Mouse (Mus musculus) stomach, embryonic 15.5 days (tissue): ENCODE measurements around the gene Col23a1. TPM values are rescaled to one million over a fixed set of nuclear protein-coding genes. Genes with fewer than 3 reads are reported as not detected.

ENCODE experiments used
- ATAC-seq: fragments of 200-750 bp; cut with Nextera tagmentation; 2 replicates; pipeline ENCODE4 v1.8.0; 2017; ENCODE audit warnings: low read depth, moderate number of reproducible peaks, moderate TSS enrichment; ENCODE audit not compliant: insufficient read depth, low FRiP score
- H3K27ac ChIP-seq: fragments of 300-500 bp; sonication (generic); 2 replicates; pipeline ENCODE4 v1.5.1; 2015; ENCODE audit warnings: mild to moderate bottlenecking, inconsistent platforms
- H3K27me3 ChIP-seq: fragments of 300-500 bp; sonication (generic); replicated peaks from 2 replicates; pipeline ENCODE4 v1.6.1; 2015; ENCODE audit warnings: inconsistent platforms
- H3K36me3 ChIP-seq: fragments of 300-500 bp; sonication (generic); 2 replicates; pipeline ENCODE4 v1.6.1; 2015; ENCODE audit warnings: inconsistent platforms
- H3K4me1 ChIP-seq: fragments of 300-500 bp; sonication (generic); 2 replicates; pipeline ENCODE4 v1.6.1; 2015; ENCODE audit warnings: inconsistent platforms
- H3K4me2 ChIP-seq: fragments of 300-500 bp; sonication (generic); 2 replicates; pipeline ENCODE4 v1.6.1; 2015; ENCODE audit warnings: mild to moderate bottlenecking, inconsistent platforms
- H3K4me3 ChIP-seq: fragments of 300-500 bp; sonication (generic); replicated peaks from 2 replicates; pipeline ENCODE4 v1.5.1; 2015; ENCODE audit warnings: inconsistent platforms
- H3K9ac ChIP-seq: fragments of 300-500 bp; sonication (generic); 2 replicates; pipeline ENCODE4 v1.6.1; 2015; ENCODE audit warnings: inconsistent platforms
- H3K9me3 ChIP-seq: fragments of 300-500 bp; sonication (generic); 2 replicates; pipeline ENCODE4 v1.6.1; 2016; ENCODE audit warnings: inconsistent platforms
- WGBS: fragments of 180-500 bp; shearing (Covaris S2); methylation state at CpG from one replicate; pipeline ENCODE4 v1.1.7; 2015; 5-methylcytosine and 5-hydroxymethylcytosine counted together
- polyA plus RNA-seq: library from polyadenylated mRNA; unstranded; fragments of >200 nt; fragmentation: Nextera tagmentation; extraction: Ambion mirVana; gene quantifications from 2 replicates; pipeline ENCODE4 v1.2.1, GENCODE M21; 2015

Col23a1 gene
- polyA plus RNA-seq, 1 experiment from 2014 or later: 18.6 TPM

DNA sequence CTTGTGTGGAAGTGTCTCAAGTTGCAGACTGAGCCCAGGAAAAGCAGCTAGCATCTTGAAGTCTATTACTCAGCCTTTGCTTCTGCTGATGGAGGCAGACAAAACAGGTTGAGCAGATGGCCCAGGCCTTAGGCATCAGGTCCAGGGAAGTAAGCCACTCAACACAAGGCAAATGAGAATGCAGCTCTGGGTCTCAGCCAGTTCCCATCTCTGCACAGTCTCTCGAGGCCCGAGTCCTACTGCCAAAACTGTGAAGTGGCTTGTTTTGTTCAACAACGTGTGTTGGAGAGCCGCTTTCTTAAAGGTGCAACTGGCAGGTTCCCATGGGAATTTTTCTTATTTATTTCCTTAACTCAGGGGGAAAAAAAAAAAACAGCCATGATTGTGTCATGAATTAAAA lies 101.8 kb downstream of the Col23a1 start:
- no peak; the same call in 1 of the 2 replicates for ATAC-seq
- Histone ChIP-seq H3K4me1 (peaks cover 18% of the 10 kb centered on the region), H3K9me3 (no peaks in the 10 kb centered on the region), H3K4me3 (no peak overlapping the region), H3K27me3 (no peaks in the 10 kb centered on the region), H3K9ac (no peak overlapping the region), H3K27ac (peak overlapping the region; percentile 51), H3K36me3 (no peaks in the 10 kb centered on the region), H3K4me2 (no peak overlapping the region)
- 44% methylated on average over 4 of the region's 4 CpGs for WGBS

DNA sequence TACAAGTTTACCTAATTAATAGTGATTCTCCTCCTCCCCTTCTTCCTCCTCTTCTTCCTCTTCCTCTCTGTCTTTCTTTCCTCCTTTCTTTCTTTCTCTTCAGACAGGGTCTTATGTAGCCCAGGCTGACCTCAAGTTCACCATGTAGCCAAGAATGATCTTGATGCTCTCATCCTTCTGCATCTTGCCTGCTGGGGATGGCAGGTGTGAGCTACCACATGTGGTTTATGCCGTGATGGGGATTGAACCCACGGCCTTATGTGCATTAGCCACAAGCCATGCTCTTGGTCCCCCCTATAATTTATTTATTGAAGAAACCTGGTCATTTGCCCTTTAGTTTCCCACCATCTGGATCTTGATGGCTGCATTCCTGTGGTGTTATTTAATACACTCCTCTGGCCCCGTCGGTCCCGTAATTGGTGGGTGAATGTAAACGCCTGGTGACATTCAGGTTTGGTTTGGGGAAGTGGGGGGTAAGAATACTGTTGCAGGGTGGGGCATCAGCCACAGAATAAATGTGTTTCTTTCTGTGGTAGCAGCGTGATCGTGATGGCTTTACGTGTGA lies 104.7 kb downstream of the Col23a1 start:
- no peak for ATAC-seq
- Histone ChIP-seq H3K9ac (no peak overlapping the region), H3K27me3 (no peaks in the 10 kb centered on the region), H3K4me3 (no peak overlapping the region), H3K4me1 (peaks cover 14% of the 10 kb centered on the region), H3K4me2 (no peak overlapping the region), H3K27ac (no peak overlapping the region), H3K36me3 (no peaks in the 10 kb centered on the region), H3K9me3 (no peaks in the 10 kb centered on the region)
- 61% methylated on average over 9 of the region's 9 CpGs for WGBS

DNA sequence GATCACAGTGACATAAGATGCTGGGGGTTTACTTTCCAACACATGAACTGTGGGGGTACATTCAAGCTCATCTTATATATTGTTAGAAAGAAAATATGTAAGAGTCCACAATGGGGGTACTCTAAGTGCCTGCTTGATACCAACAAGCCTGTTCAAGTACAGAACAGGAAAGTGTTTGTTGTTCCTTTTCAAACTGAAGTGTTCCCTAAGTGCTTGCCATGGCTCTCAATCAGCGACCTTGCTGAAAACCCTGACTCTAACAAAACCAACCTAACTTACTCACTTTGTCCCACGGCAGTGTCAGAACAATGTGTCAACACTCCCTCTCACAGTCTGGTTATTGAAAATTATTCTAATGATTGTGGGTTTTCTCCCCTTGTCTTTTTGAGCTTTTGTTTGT lies 106.7 kb downstream of the Col23a1 start:
- no peak for ATAC-seq
- WGBS: 70% methylated on average over 2 of the region's 2 CpGs
- Histone ChIP-seq H3K9ac (no peak overlapping the region), H3K4me1 (peaks cover 4% of the 10 kb centered on the region; the same call in 1 of the 2 replicates), H3K27ac (no peak overlapping the region), H3K36me3 (no peaks in the 10 kb centered on the region), H3K9me3 (no peaks in the 10 kb centered on the region), H3K27me3 (no peaks in the 10 kb centered on the region), H3K4me2 (no peak overlapping the region), H3K4me3 (no peak overlapping the region)

DNA sequence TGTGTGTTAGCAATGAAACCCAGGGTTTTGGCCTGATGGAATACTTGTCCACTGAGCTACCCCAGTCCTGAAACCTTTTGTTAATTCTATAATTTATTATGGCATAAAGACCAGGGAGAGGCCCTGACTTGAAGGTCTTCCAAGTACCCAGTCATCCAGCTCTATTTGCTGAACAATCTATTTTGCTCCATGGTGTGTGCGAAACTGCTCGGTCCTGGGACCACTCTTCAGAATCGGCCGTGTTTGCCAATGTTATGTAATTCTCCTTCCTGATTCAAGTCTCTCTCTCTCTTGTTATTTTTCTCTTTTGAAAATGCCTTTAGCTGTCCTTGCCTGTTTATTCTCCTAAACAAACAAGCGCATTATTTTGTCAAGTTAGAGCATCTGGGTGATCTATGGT lies 108.4 kb downstream of the Col23a1 start:
- H3K27me3 ChIP-seq: no peaks in the 10 kb centered on the region
- no peak for ATAC-seq
- WGBS: 45% methylated on average over 5 of the region's 5 CpGs
- no peaks in the 10 kb centered on the region for H3K9me3 ChIP-seq
- peaks cover 4% of the 10 kb centered on the region; the same call in 1 of the 2 replicates for H3K4me1 ChIP-seq
- H3K4me2 ChIP-seq: no peak overlapping the region
- H3K36me3 ChIP-seq: no peaks in the 10 kb centered on the region
- H3K27ac ChIP-seq: peak overlapping the region; percentile 65; the same call in 1 of the 2 replicates
- H3K4me3 ChIP-seq: no peak overlapping the region
- H3K9ac ChIP-seq: no peak overlapping the region

DNA sequence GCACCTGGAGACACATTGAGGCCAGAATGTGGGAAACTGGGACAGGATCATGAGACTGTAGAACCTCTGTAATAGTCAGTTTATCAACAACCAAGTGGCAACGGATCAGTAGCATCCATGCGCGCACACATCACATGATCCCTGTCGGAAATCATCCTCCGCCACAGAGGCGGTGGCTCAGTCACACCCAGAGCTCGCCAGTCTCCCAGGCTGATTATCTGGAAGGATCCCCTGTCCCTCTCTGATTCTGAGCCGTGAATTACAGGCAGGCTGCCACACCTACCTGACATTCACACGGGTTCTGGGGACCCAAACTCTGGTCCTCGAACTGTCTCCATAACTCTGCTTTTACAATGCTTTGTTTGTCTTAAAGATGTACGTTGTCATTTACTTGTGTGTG lies 110.6 kb downstream of the Col23a1 start:
- ATAC-seq: peak; percentile 70; the same call in 1 of the 2 replicates
- Histone ChIP-seq H3K9ac (no peak overlapping the region), H3K4me2 (no peak overlapping the region), H3K36me3 (no peaks in the 10 kb centered on the region), H3K9me3 (no peaks in the 10 kb centered on the region), H3K27me3 (no peaks in the 10 kb centered on the region), H3K27ac (no peak overlapping the region), H3K4me3 (no peak overlapping the region), H3K4me1 (peaks cover 4% of the 10 kb centered on the region; the same call in 1 of the 2 replicates)
- WGBS: 81% methylated on average over 11 of the region's 11 CpGs

DNA sequence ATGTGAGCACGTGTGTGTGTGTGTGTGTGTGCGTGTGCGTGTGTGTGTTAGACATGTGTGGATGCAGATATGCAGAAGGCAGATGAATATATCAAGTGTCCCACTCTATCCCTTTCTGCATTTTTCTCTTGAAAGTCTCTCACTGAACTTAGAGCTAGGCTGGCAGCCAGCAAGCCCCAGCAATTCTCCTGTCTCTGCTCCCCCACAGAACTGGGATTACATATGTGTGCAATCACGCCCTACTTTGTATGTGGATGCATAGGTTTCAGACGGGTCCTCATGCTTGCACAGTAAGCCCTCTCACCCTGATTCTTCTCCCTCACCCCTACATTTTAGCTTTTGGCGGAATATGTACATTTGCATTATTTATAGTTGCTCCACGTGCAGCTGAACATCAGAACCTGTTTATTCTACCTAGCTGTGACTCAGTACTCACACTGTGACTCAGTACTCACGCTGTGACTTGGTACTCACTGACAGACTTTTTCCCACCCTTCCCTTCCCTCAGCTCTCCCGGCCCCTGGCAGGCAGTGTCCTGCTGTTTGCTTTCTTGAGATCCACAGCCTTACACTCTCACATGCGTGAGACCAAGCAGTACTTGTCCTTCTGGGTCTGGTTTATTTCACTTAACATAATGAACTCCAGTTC lies 111.9 kb downstream of the Col23a1 start:
- Histone ChIP-seq H3K27ac (no peak overlapping the region), H3K4me1 (peaks cover 4% of the 10 kb centered on the region; the same call in 1 of the 2 replicates), H3K9ac (no peak overlapping the region), H3K4me3 (no peak overlapping the region), H3K9me3 (no peaks in the 10 kb centered on the region), H3K27me3 (no peaks in the 10 kb centered on the region), H3K36me3 (no peaks in the 10 kb centered on the region), H3K4me2 (no peak overlapping the region)
- WGBS: 63% methylated on average over 10 of the region's 10 CpGs
- ATAC-seq: no peak

DNA sequence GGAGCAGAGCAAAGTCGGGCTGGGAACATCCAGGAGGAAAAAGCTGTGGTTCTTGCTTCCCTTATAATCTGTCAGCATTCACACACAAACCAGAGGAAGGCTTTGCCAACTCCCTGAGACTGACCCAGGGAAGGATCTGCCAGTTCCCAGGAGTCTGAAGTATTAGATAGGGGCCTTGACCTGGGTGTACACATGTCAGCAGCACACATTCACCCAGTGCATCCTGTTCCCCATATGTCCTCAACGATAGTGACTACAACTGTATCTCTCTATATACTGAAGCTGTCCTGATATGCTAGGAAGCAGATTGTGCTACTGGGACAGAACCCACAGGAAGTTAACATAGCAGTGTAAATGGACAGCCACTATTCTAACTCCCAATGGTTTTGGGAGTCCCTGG lies 114.2 kb downstream of the Col23a1 start:
- H3K4me2 ChIP-seq: no peak overlapping the region
- no peaks in the 10 kb centered on the region for H3K36me3 ChIP-seq
- H3K4me1 ChIP-seq: no peaks in the 10 kb centered on the region
- H3K4me3 ChIP-seq: no peak overlapping the region
- no peak overlapping the region for H3K27ac ChIP-seq
- H3K9me3 ChIP-seq: no peaks in the 10 kb centered on the region
- WGBS: 59% methylated on average over 2 of the region's 2 CpGs
- ATAC-seq: peak; percentile 72
- H3K9ac ChIP-seq: no peak overlapping the region
- H3K27me3 ChIP-seq: no peaks in the 10 kb centered on the region

DNA sequence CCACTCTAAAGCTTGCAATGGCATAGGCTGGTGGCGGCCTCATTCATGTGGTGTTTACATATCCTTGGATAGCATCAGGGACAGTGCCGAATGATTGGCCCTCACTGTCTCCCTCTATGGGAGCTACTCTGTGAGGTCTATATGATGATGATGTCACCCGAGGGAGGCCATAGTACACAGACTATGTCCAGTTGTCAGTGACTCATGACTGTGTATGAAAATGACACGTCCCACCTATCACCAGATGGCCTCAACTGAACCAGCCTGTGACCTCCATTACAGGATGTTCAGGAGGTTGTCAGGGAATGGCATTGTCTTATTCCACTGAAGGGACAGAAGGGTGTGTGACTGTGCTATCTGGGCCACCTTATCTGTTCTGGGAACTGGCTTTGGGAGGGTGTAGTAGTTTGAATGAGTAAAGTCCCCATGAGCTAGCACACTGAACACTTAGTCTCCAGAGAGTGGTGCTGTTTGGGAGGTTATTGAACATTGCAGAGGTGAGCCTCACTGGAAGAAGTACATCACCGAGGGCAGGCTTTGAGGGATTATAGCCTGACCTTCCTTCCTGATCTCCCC lies 115.2 kb downstream of the Col23a1 start:
- Histone ChIP-seq H3K9ac (no peak overlapping the region), H3K27ac (no peak overlapping the region), H3K4me3 (no peak overlapping the region), H3K36me3 (no peaks in the 10 kb centered on the region), H3K27me3 (no peaks in the 10 kb centered on the region), H3K4me1 (no peaks in the 10 kb centered on the region), H3K4me2 (no peak overlapping the region), H3K9me3 (no peaks in the 10 kb centered on the region)
- 70% methylated on average over 5 of the region's 5 CpGs for WGBS
- ATAC-seq: peak; percentile 59; the same call in 1 of the 2 replicates

DNA sequence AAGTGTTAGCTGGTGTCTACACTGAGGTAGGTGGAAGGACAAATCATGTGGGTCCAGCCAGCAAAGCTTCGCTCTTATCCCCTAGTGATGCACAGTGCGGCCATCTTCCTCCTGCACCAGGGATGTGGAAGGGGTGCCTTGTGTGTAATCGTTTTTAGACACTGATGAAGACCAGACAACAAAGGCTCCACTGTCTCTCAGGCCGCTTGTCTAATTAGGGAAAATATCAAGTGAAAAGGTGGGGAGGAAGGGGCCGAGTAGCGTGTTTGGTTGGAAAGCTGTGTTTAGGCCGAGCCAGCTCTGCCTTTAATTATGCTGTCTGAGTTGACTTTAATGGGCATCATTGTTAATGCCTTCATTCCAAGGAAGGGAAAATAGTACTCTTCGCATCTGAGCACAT lies 116.8 kb downstream of the Col23a1 start:
- WGBS: 74% methylated on average over 8 of the region's 8 CpGs
- Histone ChIP-seq H3K9me3 (no peaks in the 10 kb centered on the region), H3K9ac (no peak overlapping the region), H3K27me3 (no peaks in the 10 kb centered on the region), H3K27ac (no peak overlapping the region), H3K36me3 (no peaks in the 10 kb centered on the region), H3K4me2 (no peak overlapping the region), H3K4me3 (no peak overlapping the region), H3K4me1 (no peaks in the 10 kb centered on the region)
- no peak for ATAC-seq

DNA sequence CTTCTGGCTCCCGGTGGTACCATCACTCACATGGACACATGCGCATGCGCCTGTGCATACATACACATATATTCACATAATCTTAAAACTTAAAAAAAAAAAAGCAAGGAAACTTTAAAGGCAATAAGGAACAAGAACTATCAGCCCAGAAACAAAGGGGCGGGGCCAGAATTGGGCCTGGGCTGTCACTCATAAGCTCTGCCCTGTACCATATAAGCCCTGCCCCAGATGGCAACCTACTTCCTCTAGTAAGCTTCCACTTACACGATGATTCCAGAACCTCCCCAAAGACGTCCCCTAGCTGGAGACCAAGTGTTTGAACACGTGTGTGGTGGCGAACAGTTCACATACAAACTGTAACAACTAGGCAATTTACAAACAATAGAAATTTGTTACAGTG lies 117.6 kb downstream of the Col23a1 start:
- Histone ChIP-seq H3K4me1 (no peaks in the 10 kb centered on the region), H3K27ac (no peak overlapping the region), H3K36me3 (no peaks in the 10 kb centered on the region), H3K27me3 (no peaks in the 10 kb centered on the region), H3K9me3 (no peaks in the 10 kb centered on the region), H3K4me3 (no peak overlapping the region), H3K4me2 (no peak overlapping the region), H3K9ac (no peak overlapping the region)
- 82% methylated on average over 8 of the region's 8 CpGs for WGBS
- ATAC-seq: no peak

DNA sequence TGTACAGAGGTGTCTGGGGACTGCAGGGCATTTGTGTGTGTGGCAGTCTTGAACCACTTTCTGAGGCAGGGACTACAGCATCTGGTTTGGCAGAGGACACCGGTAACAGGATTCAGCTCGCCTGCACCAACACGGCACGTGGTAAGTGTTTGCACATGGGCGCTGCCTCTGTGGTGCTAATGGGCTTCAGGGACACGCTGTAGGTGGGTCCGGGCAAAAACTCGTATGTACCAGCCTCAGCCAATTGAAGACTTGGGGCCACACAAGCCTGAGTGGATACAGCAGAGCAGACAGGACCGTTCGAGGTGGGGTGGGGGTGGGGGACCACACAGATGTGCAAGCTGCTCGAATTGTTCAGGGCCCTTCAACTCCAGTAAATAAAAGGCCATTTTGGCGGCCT lies 121.1 kb downstream of the Col23a1 start:
- no peaks in the 10 kb centered on the region for H3K9me3 ChIP-seq
- H3K9ac ChIP-seq: no peak overlapping the region
- no peak for ATAC-seq
- no peak overlapping the region for H3K4me2 ChIP-seq
- H3K27me3 ChIP-seq: no peaks in the 10 kb centered on the region
- no peak overlapping the region for H3K27ac ChIP-seq
- 72% methylated on average over 12 of the region's 12 CpGs for WGBS
- peaks cover 2% of the 10 kb centered on the region; the same call in 1 of the 2 replicates for H3K4me1 ChIP-seq
- H3K36me3 ChIP-seq: no peaks in the 10 kb centered on the region
- no peak overlapping the region for H3K4me3 ChIP-seq

DNA sequence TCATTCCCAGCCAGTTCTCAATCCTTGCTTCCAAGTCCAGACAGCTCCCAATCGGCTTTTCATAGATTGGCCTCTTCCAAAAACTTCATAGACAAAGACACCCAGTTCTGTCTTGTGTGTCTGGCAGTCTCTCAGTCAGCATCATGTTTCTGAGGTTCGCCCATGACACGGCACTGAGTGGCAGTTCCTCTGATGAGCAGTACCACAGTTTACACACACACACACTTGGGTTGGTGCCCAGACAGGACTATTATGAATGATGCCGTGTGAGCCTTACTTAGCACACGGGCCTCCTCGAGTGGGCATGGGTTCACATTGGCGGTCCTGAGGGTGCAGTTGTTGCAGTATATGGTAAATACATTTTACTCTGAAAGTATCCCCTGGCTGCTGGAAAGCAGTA lies 124.8 kb downstream of the Col23a1 start:
- H3K9me3 ChIP-seq: no peaks in the 10 kb centered on the region
- WGBS: 80% methylated on average over 7 of the region's 7 CpGs

More for the DNA sequence above, 124.8 kb downstream of the Col23a1 start:
- H3K4me2 ChIP-seq: no peak overlapping the region
- H3K4me3 ChIP-seq: no peak overlapping the region
- peaks cover 11% of the 10 kb centered on the region; the same call in 1 of the 2 replicates for H3K4me1 ChIP-seq
- ATAC-seq: no peak
- H3K36me3 ChIP-seq: no peaks in the 10 kb centered on the region
- no peaks in the 10 kb centered on the region for H3K27me3 ChIP-seq
- H3K9ac ChIP-seq: no peak overlapping the region
- H3K27ac ChIP-seq: no peak overlapping the region
